Mouse (Mus musculus) embryonic fibroblast, embryonic 13.5 days (primary cell): Measurements from ENCODE around the gene Ralgps1.

Experiments
- CTCF ChIP-seq: IDR thresholded peaks from 2 replicates; pipeline ENCODE4 v1.5.1; 2011; ENCODE audit warnings: mild to moderate bottlenecking, control low read depth, low read length, moderate library complexity, borderline replicate concordance; ENCODE audit not compliant: insufficient read depth
- POLR2A ChIP-seq: IDR thresholded peaks from 2 replicates; pipeline ENCODE4 v1.6.1; 2011; ENCODE audit warnings: low read depth, mild to moderate bottlenecking, control low read depth, low read length, moderate library complexity

DNA sequence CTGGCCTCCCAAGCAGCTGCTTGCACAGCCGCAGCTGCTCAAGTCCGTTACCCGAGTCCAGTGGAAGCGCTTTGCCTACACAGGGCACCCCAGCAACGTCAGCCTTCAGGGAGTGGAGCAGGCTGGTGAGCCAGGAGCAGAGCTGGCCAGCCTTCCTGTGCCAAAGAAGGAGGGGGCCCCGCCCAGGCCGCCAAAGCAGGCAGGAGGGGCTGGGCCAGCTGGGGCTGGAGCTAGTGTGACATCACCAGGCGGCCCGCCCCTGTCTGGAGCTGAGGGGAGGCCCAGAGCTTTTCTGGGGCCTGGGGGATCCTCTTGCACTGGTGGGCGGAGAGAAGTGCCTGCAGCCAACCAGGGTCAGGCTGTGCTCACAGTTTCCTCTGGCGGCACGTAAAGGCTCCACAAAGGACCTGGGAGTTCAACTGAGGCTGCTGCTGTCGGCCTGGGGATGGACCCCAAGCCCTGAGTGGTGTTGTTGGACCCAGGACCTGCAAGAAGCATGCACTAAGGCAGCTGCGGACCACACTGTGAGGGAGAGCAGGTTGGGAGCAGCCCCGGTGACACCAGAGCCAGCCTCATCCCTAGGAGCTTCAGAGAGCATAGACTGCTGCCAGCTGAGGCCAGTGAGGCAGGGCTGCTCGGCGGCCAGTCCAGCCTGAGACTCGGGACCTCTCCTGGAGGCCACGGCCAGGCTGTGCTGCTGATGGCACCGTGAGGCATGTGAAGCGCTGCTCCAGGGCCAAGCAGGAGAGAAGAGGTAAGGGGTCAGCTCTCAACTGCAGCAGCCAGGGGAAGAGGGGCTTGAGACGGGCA is 155.4 kb downstream of the Ralgps1 start, which contains the start of gene Angptl2:
- TF ChIP-seq POLR2A, result peak; percentile 99
- TF ChIP-seq CTCF, result no peak
